Mouse (Mus musculus): ENCODE results near the gene Oog4. TPM values are rescaled to one million over a fixed set of nuclear protein-coding genes. Genes with fewer than 3 reads are reported as not detected.

Gene Oog4
- polyA plus RNA-seq (2017; shearing (Covaris generic)) = not detected

GRCm38 (mm10) chr4:143450224-143450623, at the start of gene Oog4:
Gene Oog4, minus strand, starts transcription at chr4:143450324.

GRCm38 (mm10) chr4:143412219-143413092, 37.7 kb downstream of the Oog4 start, which contains the start of gene Pramef8:
Gene Pramef8, plus strand, starts transcription at chr4:143412426.

GRCm38 (mm10) chr4:143394181-143394580, 55.9 kb downstream of the Oog4 start, which contains the start of gene Pramel1:
Gene Pramel1, plus strand, starts transcription at chr4:143394428.

Other genes starting within 250 kb of the Oog4 start
- gene Prdm2, start 237.3 kb downstream of the Oog4 start, polyA plus RNA-seq (2017; shearing (Covaris generic)) = 25.8 TPM
- not detected for gene Pdpn, start 150.8 kb downstream of the Oog4 start, polyA plus RNA-seq (2017; shearing (Covaris generic))
- not detected for gene Lrrc38, start 100.6 kb downstream of the Oog4 start, polyA plus RNA-seq (2017; shearing (Covaris generic))
- gene Pramel1, start 55.9 kb downstream of the Oog4 start, polyA plus RNA-seq (2017; shearing (Covaris generic)) = not detected
- gene Pramef8, start 37.9 kb downstream of the Oog4 start, polyA plus RNA-seq (2017; shearing (Covaris generic)) = 38.9 TPM
- gene Gm13043, start 61.0 kb upstream of the Oog4 start, polyA plus RNA-seq (2017; shearing (Covaris generic)) = not detected
- gene Gm13040, start 85.6 kb upstream of the Oog4 start, polyA plus RNA-seq (2017; shearing (Covaris generic)) = not detected
- gene BC080695, start 101.4 kb upstream of the Oog4 start, polyA plus RNA-seq (2017; shearing (Covaris generic)) = not detected
- not detected for gene Gm13057, start 101.4 kb upstream of the Oog4 start, polyA plus RNA-seq (2017; shearing (Covaris generic))
- not detected for gene Gm13083, start 164.7 kb upstream of the Oog4 start, polyA plus RNA-seq (2017; shearing (Covaris generic))
- not detected for gene Gm13088, start 206.9 kb upstream of the Oog4 start, polyA plus RNA-seq (2017; shearing (Covaris generic))

Measured in CD4-positive, CD25-positive, alpha-beta regulatory T cell (primary cell).